Mouse (Mus musculus): ENCODE data around the gene Pikfyve.

Gene Pikfyve

DNA sequence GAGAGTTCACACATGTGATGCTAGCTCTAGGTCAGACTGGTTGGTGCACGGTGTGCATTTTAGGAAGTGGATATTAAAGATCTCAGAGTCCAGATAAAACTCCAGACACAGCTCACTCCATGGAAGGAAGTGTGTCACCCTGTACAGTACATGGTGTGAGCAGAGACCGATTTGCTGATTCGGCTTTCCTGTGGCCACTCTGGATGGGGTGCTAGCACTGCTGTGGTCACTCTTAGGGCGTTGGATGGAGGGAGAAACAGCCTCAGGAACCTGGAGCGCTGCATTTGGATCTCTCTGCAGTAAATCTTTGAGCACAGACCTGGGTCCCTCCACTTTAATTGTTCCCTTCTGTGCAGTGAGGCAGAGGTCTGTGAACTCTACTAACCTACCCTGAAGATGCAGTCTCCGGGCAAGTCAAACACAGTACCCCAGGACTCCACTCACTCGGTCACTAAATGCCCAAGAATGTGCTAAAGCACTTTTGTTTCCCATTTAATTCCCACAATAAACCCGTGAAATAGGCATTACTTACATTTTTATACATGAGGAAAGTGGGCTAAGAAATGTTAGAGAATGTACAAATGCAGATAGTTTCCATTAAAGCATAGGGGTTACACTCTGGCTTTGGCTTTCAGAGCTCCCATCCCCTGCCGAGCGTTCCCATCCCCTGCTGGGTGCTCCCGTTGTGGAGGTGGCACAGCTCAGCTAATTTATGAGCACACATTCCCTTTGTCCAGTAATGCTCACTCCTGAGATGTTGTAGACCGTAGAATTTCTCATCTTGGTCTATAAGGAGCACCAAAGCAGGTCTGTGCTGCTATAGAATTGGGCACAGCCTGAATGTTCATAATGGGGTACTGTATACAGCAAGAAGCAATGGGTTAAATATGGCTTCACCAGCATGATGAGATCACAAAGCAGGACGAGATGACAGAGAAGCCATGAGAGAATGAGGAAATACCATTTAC, 127.9 kb downstream of the Pikfyve start:
- no peak for DNase-seq (ENCODE audit: low spot score in 2 of 2)

DNA sequence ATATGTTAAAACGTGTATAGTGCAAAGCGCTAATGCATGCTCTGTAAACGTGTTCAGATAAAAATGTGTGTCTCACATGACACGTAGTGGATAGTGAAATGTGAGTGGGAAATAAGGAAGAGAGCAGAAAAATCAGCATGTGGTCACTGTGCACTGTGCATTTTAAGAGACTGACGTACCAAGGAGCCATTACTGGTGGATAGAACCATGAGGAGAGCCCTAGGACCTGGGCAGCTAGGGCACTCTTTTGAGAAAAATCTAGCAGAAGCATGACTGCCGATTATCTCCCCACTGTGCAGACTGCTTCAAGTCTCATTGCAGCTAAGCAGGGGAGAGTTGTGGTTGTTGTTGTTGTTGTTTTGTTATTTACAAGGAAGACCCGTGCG, 128.5 kb downstream of the Pikfyve start:
- DNase-seq (ENCODE audit: low spot score in 2 of 2), result no peak

Data from heart, adult 9 months (tissue).